Mouse (Mus musculus) thymus, adult 2 months (tissue): Measurements from ENCODE around the gene Mtfmt. TPM values are rescaled to one million over a fixed set of nuclear protein-coding genes. Genes with fewer than 3 reads are reported as not detected.

ENCODE experiments used
- DNase-seq: peaks from one replicate; pipeline ENCODE4 v3.0.0; 2021
- H3K27ac ChIP-seq: fragments of 200-500 bp; 2 replicates; pipeline ENCODE4 v1.5.1; 2012; ENCODE audit warnings: low read length, control low read depth; ENCODE audit not compliant: control insufficient read depth, insufficient read depth
- H3K27me3 ChIP-seq: fragments of 200-500 bp; 2 replicates; pipeline ENCODE4 v1.6.1; 2012; ENCODE audit warnings: mild to moderate bottlenecking, low read length, moderate library complexity, mixed read lengths; ENCODE audit not compliant: control insufficient read depth, insufficient read depth
- H3K36me3 ChIP-seq: fragments of 200-500 bp; 2 replicates; pipeline ENCODE4 v1.6.1; 2012; ENCODE audit warnings: mild to moderate bottlenecking, low read length, moderate library complexity; ENCODE audit not compliant: control insufficient read depth, insufficient read depth
- H3K4me1 ChIP-seq: fragments of 200-500 bp; replicated peaks from 2 replicates; pipeline ENCODE4 v1.6.1; 2012; ENCODE audit warnings: low read length; ENCODE audit not compliant: control insufficient read depth, insufficient read depth
- H3K4me3 ChIP-seq: fragments of 200-500 bp; 2 replicates; pipeline ENCODE4 v1.5.1; 2012; ENCODE audit warnings: mild to moderate bottlenecking, low read length, control low read depth, moderate library complexity; ENCODE audit not compliant: control insufficient read depth, insufficient read depth
- CTCF ChIP-seq: fragments of 200-500 bp; IDR thresholded peaks from 2 replicates; pipeline ENCODE4 v1.5.1; 2012; ENCODE audit warnings: mild to moderate bottlenecking, control low read depth, low read length, moderate library complexity, borderline replicate concordance; ENCODE audit not compliant: control insufficient read depth, poor library complexity, insufficient read depth; ENCODE audit errors: extremely low read depth
- POLR2A ChIP-seq: fragments of 200-500 bp; IDR thresholded peaks from 2 replicates; pipeline ENCODE4 v1.6.1; 2012; ENCODE audit warnings: mild to moderate bottlenecking, low read length, control low read depth, moderate library complexity; ENCODE audit not compliant: control insufficient read depth, poor library complexity, insufficient read depth; ENCODE audit errors: extremely low read depth
- WGBS: fragments of 180-500 bp; shearing (Covaris S2); methylation state at CpG from one replicate; pipeline ENCODE4 v1.1.7; 2018; 5-methylcytosine and 5-hydroxymethylcytosine counted together
- polyA plus RNA-seq: library from polyadenylated mRNA; depleted of rRNA; stranded (reverse); fragments of >200 nt; gene quantifications from 2 replicates; pipeline ENCODE4 v1.2.3, GENCODE M21; 2012; rRNA removed

The Mtfmt gene
- polyA plus RNA-seq, 1 experiment: 18.4 TPM

GRCm38 (mm10) chr9:65492351-65492750 is 56.8 kb downstream of the Mtfmt start:
- no peak overlapping the region for H3K4me3 ChIP-seq
- H3K27ac ChIP-seq: no peak overlapping the region
- H3K4me1 ChIP-seq: no peaks in the 10 kb centered on the region
- DNase-seq: no peak
- H3K27me3 ChIP-seq: no peaks in the 10 kb centered on the region
- 88% methylated on average over 2 of the region's 2 CpGs for WGBS
- no peak for TF ChIP-seq CTCF
- TF ChIP-seq POLR2A: no peak
- peaks cover 4% of the 10 kb centered on the region for H3K36me3 ChIP-seq

DNA sequence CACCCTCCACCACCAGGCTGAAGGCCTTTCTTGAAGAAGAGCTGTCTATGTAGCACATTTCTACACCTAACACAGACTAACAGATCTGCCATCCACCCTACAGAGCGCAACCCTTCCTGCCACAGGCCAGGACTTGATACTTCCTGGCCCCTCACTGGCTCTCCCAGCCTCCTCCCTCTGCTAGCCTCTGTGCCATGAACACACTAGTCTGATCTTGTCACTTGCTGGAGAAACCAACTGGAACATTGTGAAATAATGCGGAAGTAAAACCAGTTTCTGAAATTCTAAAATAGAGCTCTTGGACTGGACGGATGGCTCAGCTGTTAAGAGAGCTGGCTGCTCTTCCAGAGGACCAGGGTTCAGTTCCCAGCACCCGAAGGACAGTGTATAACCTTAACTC is 57.3 kb downstream of the Mtfmt start:
- H3K27ac ChIP-seq: no peak overlapping the region
- DNase-seq: no peak
- no peak overlapping the region for H3K4me3 ChIP-seq
- TF ChIP-seq CTCF (no peak), POLR2A (no peak)
- 0 out of 2 replicates have a peak, but pooled peaks cover 4% of the 10 kb centered on the region for H3K36me3 ChIP-seq
- no peaks in the 10 kb centered on the region for H3K4me1 ChIP-seq
- H3K27me3 ChIP-seq: no peaks in the 10 kb centered on the region
- 94% methylated on average over 4 of the region's 4 CpGs for WGBS

GRCm38 (mm10) chr9:65502146-65502545 is 66.6 kb downstream of the Mtfmt start:
- H3K27ac ChIP-seq: no peak overlapping the region
- DNase-seq: no peak
- H3K4me1 ChIP-seq: no peaks in the 10 kb centered on the region
- H3K27me3 ChIP-seq: no peaks in the 10 kb centered on the region
- no peak overlapping the region for H3K4me3 ChIP-seq
- TF ChIP-seq CTCF (0 out of 2 replicates have a peak, but pooled peaks have one; percentile 13), POLR2A (no peak)
- 62% methylated on average over 8 of the region's 8 CpGs for WGBS
- H3K36me3 ChIP-seq: no peaks in the 10 kb centered on the region

Other genes with a start within 250 kb of the Mtfmt start
- gene Parp16, start 240.4 kb upstream of the Mtfmt start, polyA plus RNA-seq: 9.3 and 17.1 TPM in 2 replicates
- gene Cilp, start 170.6 kb upstream of the Mtfmt start, polyA plus RNA-seq: 1.8 and 2.0 TPM in 2 replicates
- 10.1 and 11.8 TPM in 2 replicates for gene Clpx, start 141.5 kb upstream of the Mtfmt start, polyA plus RNA-seq
- 23.3 and 29.2 TPM in 2 replicates for gene Pdcd7, start 89.7 kb upstream of the Mtfmt start, polyA plus RNA-seq
- 0.42 and 0.66 TPM in 2 replicates for gene Ubap1l, start 74.7 kb upstream of the Mtfmt start, polyA plus RNA-seq
- gene Kbtbd13, start 44.1 kb upstream of the Mtfmt start, polyA plus RNA-seq: 0.41 and 0.43 TPM in 2 replicates
- gene Rasl12, start 37.3 kb upstream of the Mtfmt start, polyA plus RNA-seq: 7.8 TPM in 2 replicates
- gene Slc51b, start 12.8 kb upstream of the Mtfmt start, polyA plus RNA-seq: 0.22 TPM in 1 of 2 replicates, not detected in the other
- 27.3 and 28.5 TPM in 2 replicates for gene Spg21, start 25.2 kb downstream of the Mtfmt start, polyA plus RNA-seq
- gene Ankdd1a, start 84.4 kb downstream of the Mtfmt start, polyA plus RNA-seq: 0.15 TPM in 1 of 2 replicates, not detected in the other
- gene Plekho2, start 144.3 kb downstream of the Mtfmt start, polyA plus RNA-seq: 37.9 and 38.8 TPM in 2 replicates
- gene Pif1, start 151.4 kb downstream of the Mtfmt start, polyA plus RNA-seq: 37.5 and 55.4 TPM in 2 replicates
- 10.5 and 11.5 TPM in 2 replicates for gene Rbpms2, start 193.9 kb downstream of the Mtfmt start, polyA plus RNA-seq
- 58.6 and 68.1 TPM in 2 replicates for gene Oaz2, start 232.2 kb downstream of the Mtfmt start, polyA plus RNA-seq